Mouse (Mus musculus) limb, embryonic 13.5 days (tissue): ENCODE measurements around the gene Nkiras1. TPM values are rescaled to one million over a fixed set of nuclear protein-coding genes. Genes with fewer than 3 reads are reported as not detected.

Experiments used
- ATAC-seq: fragments of 200-750 bp; cut with Nextera tagmentation; 2 replicates; pipeline ENCODE4 v1.8.0; 2017; ENCODE audit warnings: low read depth, moderate number of reproducible peaks, moderate TSS enrichment; ENCODE audit not compliant: low FRiP score
- H3K27ac ChIP-seq: fragments of 300-500 bp; sonication (generic); 2 replicates; pipeline ENCODE4 v1.5.1; 2015; ENCODE audit warnings: inconsistent platforms, mild to moderate bottlenecking, moderate library complexity
- H3K27me3 ChIP-seq: fragments of 300-500 bp; sonication (generic); 2 replicates; pipeline ENCODE4 v1.6.1; 2015; ENCODE audit warnings: mild to moderate bottlenecking, inconsistent platforms
- H3K36me3 ChIP-seq: fragments of 300-500 bp; sonication (generic); 2 replicates; pipeline ENCODE4 v1.6.1; 2015; ENCODE audit warnings: inconsistent platforms, mild to moderate bottlenecking, moderate library complexity
- H3K4me1 ChIP-seq: fragments of 300-500 bp; sonication (generic); 2 replicates; pipeline ENCODE4 v1.6.1; 2015; ENCODE audit warnings: inconsistent platforms
- H3K4me2 ChIP-seq: fragments of 300-500 bp; sonication (generic); replicated peaks from 2 replicates; pipeline ENCODE4 v1.6.1; 2015; ENCODE audit warnings: inconsistent platforms, mild to moderate bottlenecking, moderate library complexity
- H3K4me3 ChIP-seq: fragments of 300-500 bp; sonication (generic); 2 replicates; pipeline ENCODE4 v1.5.1; 2015; ENCODE audit warnings: moderate library complexity, mild to moderate bottlenecking, inconsistent platforms
- H3K9ac ChIP-seq: fragments of 300-500 bp; sonication (generic); 2 replicates; pipeline ENCODE4 v1.6.1; 2015; ENCODE audit warnings: mild to moderate bottlenecking, inconsistent platforms
- H3K9me3 ChIP-seq: fragments of 300-500 bp; sonication (generic); 2 replicates; pipeline ENCODE4 v1.6.1; 2016; ENCODE audit warnings: inconsistent platforms
- WGBS: fragments of 180-500 bp; shearing (Covaris S2); methylation state at CpG from one replicate; pipeline ENCODE4 v1.1.7; 2015; 5-methylcytosine and 5-hydroxymethylcytosine counted together
- polyA plus RNA-seq: library from polyadenylated mRNA; unstranded; fragments of >200 nt; fragmentation: Nextera tagmentation; extraction: Ambion mirVana; gene quantifications from 2 replicates; pipeline ENCODE4 v1.2.1, GENCODE M21; 2015

Gene Nkiras1
- polyA plus RNA-seq, 1 experiment from 2014 or later, result 24.6 TPM

DNA sequence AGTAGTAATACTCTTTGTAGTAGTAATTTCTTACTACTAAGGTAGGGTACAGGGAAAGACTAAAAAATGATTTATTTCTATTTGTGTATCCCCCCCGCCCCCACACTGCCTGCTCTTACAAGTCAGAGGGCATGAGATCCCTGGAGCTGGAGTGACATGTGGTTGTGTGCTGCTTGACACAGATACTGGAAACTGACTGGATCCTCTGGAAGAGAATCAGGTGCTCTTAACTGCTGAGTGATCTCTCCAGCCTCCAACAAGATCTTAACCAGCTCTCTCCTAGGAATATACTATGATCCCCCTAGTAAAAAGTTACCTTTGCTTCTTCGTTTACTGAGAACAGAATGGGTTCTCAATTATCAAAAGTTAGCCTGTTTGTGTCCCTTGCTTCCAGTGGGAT, 15.5 kb downstream of the Nkiras1 start:
- no peaks in the 10 kb centered on the region for H3K9me3 ChIP-seq
- H3K4me1 ChIP-seq, result peaks cover 28% of the 10 kb centered on the region
- H3K4me2 ChIP-seq, result no peak overlapping the region
- no peak overlapping the region for H3K4me3 ChIP-seq
- no peaks in the 10 kb centered on the region for H3K27me3 ChIP-seq
- ATAC-seq, result no peak
- 86% methylated on average over 2 of the region's 2 CpGs for WGBS
- H3K36me3 ChIP-seq, result peaks cover 15% of the 10 kb centered on the region
- no peak overlapping the region for H3K9ac ChIP-seq
- no peak overlapping the region for H3K27ac ChIP-seq

GRCm38 (mm10) chr14:18287391-18287790, 16.5 kb downstream of the Nkiras1 start:
- no peak for ATAC-seq
- Histone ChIP-seq H3K27ac (no peak overlapping the region), H3K4me3 (no peak overlapping the region), H3K27me3 (no peaks in the 10 kb centered on the region), H3K9me3 (no peaks in the 10 kb centered on the region), H3K36me3 (peaks cover 6% of the 10 kb centered on the region), H3K4me2 (no peak overlapping the region), H3K4me1 (peaks cover 28% of the 10 kb centered on the region), H3K9ac (no peak overlapping the region)
- WGBS, result 76% methylated on average over 2 of the region's 2 CpGs

GRCm38 (mm10) chr14:18292111-18292510, 21.2 kb downstream of the Nkiras1 start:
- H3K36me3 ChIP-seq, result 0 out of 2 replicates have a peak, but pooled peaks cover 3% of the 10 kb centered on the region
- 87% methylated on average over 3 of the region's 3 CpGs for WGBS

GRCm38 (mm10) chr14:18292578-18292977, 21.6 kb downstream of the Nkiras1 start:
- Histone ChIP-seq H3K27ac (no peak overlapping the region), H3K4me2 (no peak overlapping the region), H3K4me1 (peaks cover 22% of the 10 kb centered on the region), H3K36me3 (peaks cover 3% of the 10 kb centered on the region; the same call in 1 of the 2 replicates), H3K9ac (no peak overlapping the region), H3K27me3 (no peaks in the 10 kb centered on the region), H3K9me3 (no peaks in the 10 kb centered on the region), H3K4me3 (no peak overlapping the region)
- no peak for ATAC-seq
- WGBS, result 71% methylated on average over 3 of the region's 3 CpGs

More at GRCm38 (mm10) chr14:18292111-18292510, 21.2 kb downstream of the Nkiras1 start:
- Histone ChIP-seq H3K9me3 (no peaks in the 10 kb centered on the region), H3K27me3 (no peaks in the 10 kb centered on the region), H3K9ac (no peak overlapping the region), H3K4me1 (peaks cover 27% of the 10 kb centered on the region), H3K4me3 (no peak overlapping the region), H3K27ac (no peak overlapping the region), H3K4me2 (no peak overlapping the region)
- ATAC-seq, result no peak

GRCm38 (mm10) chr14:18297441-18297840, 26.5 kb downstream of the Nkiras1 start:
- Histone ChIP-seq H3K9ac (no peak overlapping the region), H3K4me2 (no peak overlapping the region), H3K27ac (no peak overlapping the region), H3K9me3 (no peaks in the 10 kb centered on the region), H3K36me3 (peaks cover 3% of the 10 kb centered on the region; the same call in 1 of the 2 replicates), H3K4me1 (no peaks in the 10 kb centered on the region), H3K27me3 (no peaks in the 10 kb centered on the region), H3K4me3 (no peak overlapping the region)
- 89% methylated on average over 2 of the region's 2 CpGs for WGBS
- ATAC-seq, result no peak

GRCm38 (mm10) chr14:18298874-18299273, 27.9 kb downstream of the Nkiras1 start:
- 88% methylated on average over 2 of the region's 2 CpGs for WGBS
- ATAC-seq, result no peak

GRCm38 (mm10) chr14:18300676-18301075, 29.7 kb downstream of the Nkiras1 start:
- Histone ChIP-seq H3K4me3 (no peak overlapping the region), H3K27ac (no peak overlapping the region), H3K9ac (no peak overlapping the region), H3K27me3 (no peaks in the 10 kb centered on the region), H3K9me3 (no peaks in the 10 kb centered on the region), H3K4me1 (no peaks in the 10 kb centered on the region), H3K4me2 (no peak overlapping the region), H3K36me3 (peaks cover 3% of the 10 kb centered on the region)
- no peak for ATAC-seq
- 90% methylated on average over 2 of the region's 2 CpGs for WGBS

More at GRCm38 (mm10) chr14:18298874-18299273, 27.9 kb downstream of the Nkiras1 start:
- no peak overlapping the region for H3K9ac ChIP-seq
- peaks cover under 1% of the 10 kb centered on the region; the same call in 1 of the 2 replicates for H3K36me3 ChIP-seq
- H3K4me2 ChIP-seq, result no peak overlapping the region
- H3K4me3 ChIP-seq, result no peak overlapping the region
- H3K27ac ChIP-seq, result no peak overlapping the region
- H3K27me3 ChIP-seq, result no peaks in the 10 kb centered on the region
- no peaks in the 10 kb centered on the region for H3K9me3 ChIP-seq
- no peaks in the 10 kb centered on the region for H3K4me1 ChIP-seq

DNA sequence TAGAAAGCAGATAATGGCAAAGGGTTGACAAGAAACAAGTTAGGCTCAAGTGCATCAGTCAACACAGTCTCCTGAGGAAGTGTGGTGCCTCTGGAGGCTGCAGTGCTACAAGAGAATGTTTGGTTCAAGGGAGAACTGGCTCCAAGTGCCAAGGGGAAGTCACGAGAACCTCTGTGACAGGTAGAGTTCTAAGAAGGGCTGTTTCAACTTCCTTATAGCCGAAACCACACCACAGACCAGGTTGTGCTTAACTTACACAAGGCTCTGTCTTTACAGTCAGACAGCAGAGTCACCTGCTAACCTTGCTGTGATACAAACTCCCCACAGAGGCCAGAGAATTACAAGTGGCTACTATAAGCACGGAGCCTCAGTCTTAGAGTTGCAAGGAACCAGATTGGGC, 30.7 kb downstream of the Nkiras1 start:
- Histone ChIP-seq H3K9ac (no peak overlapping the region), H3K9me3 (no peaks in the 10 kb centered on the region), H3K36me3 (peaks cover 12% of the 10 kb centered on the region), H3K27ac (no peak overlapping the region), H3K4me1 (no peaks in the 10 kb centered on the region), H3K27me3 (no peaks in the 10 kb centered on the region), H3K4me2 (no peak overlapping the region), H3K4me3 (no peak overlapping the region)
- no peak for ATAC-seq
- 84% methylated on average over 3 of the region's 3 CpGs for WGBS

DNA sequence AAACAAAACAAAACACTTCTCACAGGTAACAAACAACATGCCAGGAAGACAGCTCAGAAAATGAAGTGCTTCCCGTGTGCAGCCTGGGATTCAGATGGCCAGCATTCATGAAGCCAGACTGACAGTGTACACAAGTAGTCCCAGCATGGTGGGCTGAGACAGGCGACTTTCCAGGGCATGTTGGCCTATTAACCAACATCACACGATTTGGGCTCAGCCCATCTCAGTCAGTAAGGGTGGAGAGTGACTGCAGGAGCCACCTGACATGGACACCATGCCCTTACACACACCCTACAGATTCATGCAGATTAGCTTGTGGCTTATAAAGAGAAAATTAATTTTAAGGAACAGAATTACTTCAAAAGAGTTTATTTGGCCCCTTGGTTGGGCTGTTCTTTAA, 31.8 kb downstream of the Nkiras1 start:
- Histone ChIP-seq H3K36me3 (peaks cover 12% of the 10 kb centered on the region), H3K4me3 (no peak overlapping the region), H3K27me3 (no peaks in the 10 kb centered on the region), H3K4me2 (no peak overlapping the region), H3K9me3 (no peaks in the 10 kb centered on the region), H3K9ac (no peak overlapping the region), H3K27ac (no peak overlapping the region), H3K4me1 (no peaks in the 10 kb centered on the region)
- 62% methylated on average over 3 of the region's 3 CpGs for WGBS
- ATAC-seq, result no peak

GRCm38 (mm10) chr14:18303262-18303661, 32.3 kb downstream of the Nkiras1 start:
- no peak overlapping the region for H3K27ac ChIP-seq
- H3K4me2 ChIP-seq, result no peak overlapping the region
- H3K4me3 ChIP-seq, result no peak overlapping the region
- no peaks in the 10 kb centered on the region for H3K4me1 ChIP-seq
- no peaks in the 10 kb centered on the region for H3K27me3 ChIP-seq
- H3K36me3 ChIP-seq, result peaks cover 12% of the 10 kb centered on the region
- peak; percentile 28; the same call in 1 of the 2 replicates for ATAC-seq
- H3K9ac ChIP-seq, result no peak overlapping the region
- 74% methylated on average over 4 of the region's 4 CpGs for WGBS
- no peaks in the 10 kb centered on the region for H3K9me3 ChIP-seq

- Histone ChIP-seq H3K27me3 (no peaks in the 10 kb centered on the region), H3K4me3 (no peak overlapping the region), H3K4me1 (no peaks in the 10 kb centered on the region), H3K36me3 (peaks cover 12% of the 10 kb centered on the region), H3K27ac (no peak overlapping the region), H3K9ac (no peak overlapping the region), H3K4me2 (no peak overlapping the region), H3K9me3 (no peaks in the 10 kb centered on the region)
- 92% methylated on average over 5 of the region's 5 CpGs for WGBS
- ATAC-seq, result no peak
These were observed 33.2 kb downstream of the Nkiras1 start for GRCm38 (mm10) chr14:18304165-18304564.

GRCm38 (mm10) chr14:18317457-18318411, 46.8 kb downstream of the Nkiras1 start:
- H3K4me1 ChIP-seq, result peaks cover 6% of the 10 kb centered on the region
- 72% methylated on average over 11 of the region's 11 CpGs for WGBS
- no peak for ATAC-seq
- H3K27me3 ChIP-seq, result no peaks in the 10 kb centered on the region
- H3K9ac ChIP-seq, result no peak overlapping the region
- peaks cover 18% of the 10 kb centered on the region for H3K36me3 ChIP-seq
- no peaks in the 10 kb centered on the region for H3K9me3 ChIP-seq
- no peak overlapping the region for H3K4me3 ChIP-seq
- no peak overlapping the region for H3K4me2 ChIP-seq
- no peak overlapping the region for H3K27ac ChIP-seq
